Mouse (Mus musculus) adrenal gland, adult 2 months (tissue): ENCODE results near the gene Ctnna2. TPM values are rescaled to one million over a fixed set of nuclear protein-coding genes. Genes with fewer than 3 reads are reported as not detected.

Source experiments
- DNase-seq: peaks from one replicate; pipeline ENCODE4 v3.0.0; 2021
- polyA plus RNA-seq: library from polyadenylated mRNA; depleted of rRNA; stranded (reverse); fragments of >200 nt; gene quantifications from 2 replicates; pipeline ENCODE4 v1.2.3, GENCODE M21; 2012
- total RNA-seq, 2 experiments: library from RNA; stranded (reverse); gene quantifications; 2 replicates each; pipeline ENCODE4 v1.2.3; 2021

Gene Ctnna2
- total and polyA plus RNA-seq, 3 experiments, result 0.11 to 2.7 (median 2.1) TPM

DNA sequence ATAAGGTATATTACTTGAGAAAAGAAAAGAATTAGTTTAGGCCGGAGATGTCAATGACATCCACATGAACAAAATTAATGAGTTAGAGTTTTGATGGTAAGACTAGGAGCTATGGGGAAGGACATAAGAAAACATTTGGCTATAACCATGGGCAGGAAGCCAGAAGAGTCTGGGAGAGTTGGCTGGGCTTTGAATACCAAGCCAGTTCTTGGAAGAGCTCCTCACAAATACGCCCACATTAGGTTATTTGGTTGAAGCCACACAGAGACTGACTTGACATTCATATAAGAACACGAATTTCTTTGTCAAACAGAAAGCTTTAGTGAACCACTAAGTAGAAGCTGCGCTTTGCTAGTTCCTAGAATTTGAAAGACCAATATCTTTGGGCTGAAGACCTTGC, 554.7 kb downstream of the Ctnna2 start:
- DNase-seq, result no peak

GRCm38 (mm10) chr6:77421564-77422139, 557.8 kb downstream of the Ctnna2 start:
- DNase-seq, result no peak

- no peak for DNase-seq
Measured at GRCm38 (mm10) chr6:77416999-77417398, 562.5 kb downstream of the Ctnna2 start.

DNA sequence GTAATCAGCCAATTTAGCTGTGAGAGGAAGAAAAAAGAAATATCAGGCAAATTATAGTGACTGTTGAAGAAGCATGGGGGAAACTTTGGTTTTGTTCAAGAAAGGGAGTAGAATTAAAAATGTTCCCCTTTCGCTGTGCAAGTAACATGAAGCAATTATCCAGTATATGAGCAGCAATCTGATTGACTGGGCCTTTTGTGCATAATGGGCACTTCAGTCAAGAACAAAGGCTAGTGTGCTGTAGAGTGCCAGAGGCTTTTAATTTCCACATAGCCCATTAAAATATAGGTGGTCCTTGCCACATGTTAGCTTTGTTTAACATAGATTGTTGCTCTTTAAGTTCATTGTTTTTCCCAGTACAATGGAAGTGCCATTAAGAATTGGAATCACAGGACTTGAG, 566.0 kb downstream of the Ctnna2 start:
- DNase-seq, result no peak

GRCm38 (mm10) chr6:77408481-77408880, 571.0 kb downstream of the Ctnna2 start:
- no peak for DNase-seq

DNA sequence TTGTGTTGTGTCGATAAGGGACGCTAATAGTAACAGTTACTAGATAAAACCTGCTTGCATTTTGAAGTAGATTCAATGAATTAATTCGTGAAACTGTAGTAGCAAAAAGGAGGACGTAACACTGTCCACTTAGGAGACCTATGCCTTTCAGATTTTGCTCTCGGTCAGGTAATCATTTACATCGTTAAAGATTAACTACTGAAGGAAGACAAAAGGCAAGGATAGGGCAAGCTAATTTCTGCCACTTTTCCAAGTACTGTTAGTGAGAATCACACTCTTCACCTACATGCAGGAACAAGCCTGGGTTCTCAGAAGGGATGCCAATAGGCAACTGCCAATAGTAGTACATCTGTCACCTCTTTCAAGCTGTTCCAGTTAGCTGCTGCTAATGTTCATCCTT, 578.7 kb downstream of the Ctnna2 start:
- no peak for DNase-seq

DNA sequence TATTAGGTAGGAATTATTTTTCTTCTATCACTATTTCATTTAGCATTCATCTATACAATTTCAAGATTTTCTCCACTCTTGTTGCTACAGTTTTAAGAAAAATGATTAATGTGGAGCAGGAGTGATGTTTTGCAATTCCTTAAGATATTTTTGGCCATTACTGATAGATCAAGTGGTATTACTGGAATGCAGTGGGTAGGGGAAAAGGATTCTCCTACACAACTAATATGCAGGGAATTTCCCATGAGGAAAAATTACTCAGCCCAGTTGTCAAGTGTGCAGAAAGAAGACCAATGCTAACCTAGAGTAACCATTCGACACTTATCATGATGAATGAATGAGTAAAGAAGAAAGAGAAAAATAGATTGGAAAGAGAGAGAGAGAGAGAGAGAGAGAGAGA, 587.8 kb downstream of the Ctnna2 start:
- DNase-seq, result no peak

- DNase-seq, result no peak
Measured at GRCm38 (mm10) chr6:77381309-77381708, 598.2 kb downstream of the Ctnna2 start.

GRCm38 (mm10) chr6:77373132-77373531, 606.4 kb downstream of the Ctnna2 start:
- DNase-seq, result no peak

GRCm38 (mm10) chr6:77371147-77371546, 608.4 kb downstream of the Ctnna2 start:
- DNase-seq, result no peak

DNA sequence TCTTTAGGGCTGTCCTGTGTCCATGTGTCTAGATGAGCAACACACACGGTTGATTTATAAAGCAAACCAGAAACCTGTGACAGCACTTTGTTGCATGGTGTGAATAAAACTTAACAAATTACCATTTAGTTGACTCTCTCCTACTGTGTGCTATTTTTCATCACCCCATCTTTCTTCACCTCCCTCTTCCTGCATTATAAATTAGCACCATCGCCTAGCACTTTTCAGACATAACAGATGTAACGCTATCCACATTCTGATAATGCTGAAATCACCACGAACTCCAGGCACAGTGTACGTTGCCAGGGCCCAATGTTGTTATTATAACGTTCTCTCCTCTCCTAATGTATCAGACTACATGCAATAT, 621.0 kb downstream of the Ctnna2 start:
- no peak for DNase-seq

GRCm38 (mm10) chr6:77357748-77358470, 621.6 kb downstream of the Ctnna2 start:
- no peak for DNase-seq

DNA sequence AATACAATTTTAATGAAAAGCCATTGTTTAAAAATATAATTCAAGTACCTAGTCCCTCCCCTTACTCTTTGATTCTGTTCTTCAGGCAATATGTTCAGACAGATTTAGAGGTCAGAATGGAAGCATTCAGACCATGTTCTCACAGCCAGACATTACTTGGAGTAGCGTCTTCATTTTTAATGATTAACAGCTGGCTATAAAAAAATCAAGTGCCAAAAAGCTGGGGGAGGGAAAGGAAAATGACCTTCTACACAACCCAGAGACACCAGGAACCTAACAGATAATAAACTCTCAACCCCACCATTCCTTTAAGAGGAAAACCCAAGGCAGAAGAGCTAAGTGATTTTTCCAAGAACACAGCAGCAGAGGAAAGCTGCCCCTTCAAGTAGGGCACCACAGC, 624.7 kb downstream of the Ctnna2 start:
- no peak for DNase-seq

- DNase-seq, result no peak
Measured at GRCm38 (mm10) chr6:77343781-77344180, 635.7 kb downstream of the Ctnna2 start.

DNA sequence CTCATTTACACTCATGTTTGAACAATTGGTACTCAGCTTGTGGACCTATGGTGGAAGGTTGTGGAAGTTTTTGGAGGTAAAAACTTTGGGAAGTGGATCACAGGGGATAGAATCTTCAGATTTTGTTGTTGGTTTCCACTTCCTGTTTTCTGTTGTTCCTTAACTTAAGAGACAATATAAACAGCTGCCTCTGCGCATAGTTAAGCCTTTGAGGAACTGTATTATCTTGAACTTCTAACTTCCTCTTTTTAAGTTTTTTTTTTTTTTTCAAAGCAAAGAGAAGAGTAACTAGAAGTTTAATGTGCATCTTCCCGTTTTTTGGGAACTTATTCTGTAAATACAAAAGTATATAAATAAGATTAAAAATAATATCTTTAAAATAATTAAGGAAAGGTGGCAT, 644.0 kb downstream of the Ctnna2 start:
- no peak for DNase-seq

DNA sequence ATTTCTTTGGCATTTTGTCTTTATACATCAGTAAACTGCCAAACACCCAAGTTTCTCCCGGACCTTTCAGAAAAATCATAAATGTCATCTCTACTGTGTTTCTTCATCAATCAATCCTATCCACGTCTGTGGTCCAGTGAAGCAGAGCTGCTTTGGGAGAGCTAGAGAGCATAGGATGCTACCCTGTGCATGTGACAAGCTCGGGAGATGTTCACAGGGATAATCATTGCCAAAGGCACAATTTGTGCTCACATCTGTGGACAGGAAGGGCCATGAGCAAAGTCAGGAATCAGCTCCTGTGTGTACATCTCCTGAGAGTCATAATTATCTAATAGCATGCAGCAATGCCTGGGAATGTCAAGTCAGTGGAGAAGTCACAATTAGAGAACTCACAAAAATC, 654.8 kb downstream of the Ctnna2 start:
- no peak for DNase-seq

- DNase-seq, result no peak
Measured at GRCm38 (mm10) chr6:77324327-77324726, 655.2 kb downstream of the Ctnna2 start.

DNA sequence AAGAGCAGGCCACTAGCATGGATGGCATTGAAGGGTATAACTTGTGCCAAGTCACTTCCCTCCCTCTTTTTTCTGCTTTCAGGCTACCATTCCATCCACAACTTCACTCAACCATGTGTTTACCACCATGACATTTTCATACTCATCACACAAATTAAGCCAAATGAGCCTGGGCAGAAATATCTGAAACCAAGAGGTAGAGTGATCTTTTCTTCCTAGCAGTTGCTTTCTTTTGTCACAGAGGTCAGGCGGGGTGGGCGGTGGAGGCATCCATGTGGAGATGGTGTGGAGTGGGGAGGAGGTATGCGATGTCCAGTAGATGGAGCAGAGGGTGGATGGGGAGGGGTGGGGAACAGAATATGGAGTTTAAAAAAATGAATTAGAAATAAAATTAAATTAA, 672.7 kb downstream of the Ctnna2 start:
- no peak for DNase-seq

GRCm38 (mm10) chr6:77301305-77301704, 678.2 kb downstream of the Ctnna2 start:
- DNase-seq, result no peak

GRCm38 (mm10) chr6:77291415-77291814, 688.1 kb downstream of the Ctnna2 start:
- DNase-seq, result no peak

DNA sequence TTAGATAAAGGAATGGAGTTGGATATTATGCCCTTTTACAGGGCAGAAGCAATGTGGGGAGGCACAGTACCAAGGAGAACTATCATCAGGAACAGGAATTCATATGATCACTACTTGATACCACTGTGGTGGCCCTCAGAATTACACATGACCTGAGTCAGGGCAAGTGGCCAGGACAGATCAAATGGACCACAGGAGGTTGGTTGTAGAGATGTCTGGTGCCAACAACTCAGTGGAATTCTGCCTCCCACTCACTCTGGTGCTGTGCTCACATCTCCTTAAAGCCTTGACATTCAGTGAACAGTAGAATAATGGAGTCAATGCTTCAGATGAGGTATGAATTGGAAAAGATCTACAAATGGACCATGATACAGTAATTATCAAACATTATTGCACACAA, 691.1 kb downstream of the Ctnna2 start:
- no peak for DNase-seq

- DNase-seq, result no peak
Measured at GRCm38 (mm10) chr6:77286317-77286716, 693.2 kb downstream of the Ctnna2 start.

DNA sequence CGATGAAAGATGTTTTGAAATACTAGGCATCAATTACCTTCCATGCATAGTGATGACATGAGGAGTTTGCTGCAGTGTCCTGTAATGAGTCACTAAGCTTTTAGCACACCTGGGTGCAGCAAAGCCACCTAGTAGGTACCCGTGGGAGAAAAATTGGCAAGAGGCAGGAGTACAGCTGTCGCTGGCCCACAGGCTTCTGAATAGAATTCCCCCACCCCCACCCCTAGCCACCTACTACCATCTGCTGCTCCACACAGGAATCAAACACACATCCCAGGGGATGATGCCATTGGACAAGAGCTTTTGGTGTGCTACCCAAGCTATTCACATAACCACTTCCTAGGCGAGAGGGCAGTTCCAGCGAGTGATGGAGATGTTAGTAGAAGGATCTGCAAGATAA, 700.7 kb downstream of the Ctnna2 start:
- DNase-seq, result no peak

- no peak for DNase-seq
Measured at GRCm38 (mm10) chr6:77265163-77265562, 714.3 kb downstream of the Ctnna2 start.
